Mouse (Mus musculus): ENCODE measurements at regions not wholly inside any gene's neighbourhood (a gene's known extent, or its start where the extent isn't known, plus 50 kb on each side); places are given as distances from the start of the nearest gene placed in this dataset.
A peak's percentile ranks its signal among the peaks of the same experiment; 100 is the strongest.

DNA sequence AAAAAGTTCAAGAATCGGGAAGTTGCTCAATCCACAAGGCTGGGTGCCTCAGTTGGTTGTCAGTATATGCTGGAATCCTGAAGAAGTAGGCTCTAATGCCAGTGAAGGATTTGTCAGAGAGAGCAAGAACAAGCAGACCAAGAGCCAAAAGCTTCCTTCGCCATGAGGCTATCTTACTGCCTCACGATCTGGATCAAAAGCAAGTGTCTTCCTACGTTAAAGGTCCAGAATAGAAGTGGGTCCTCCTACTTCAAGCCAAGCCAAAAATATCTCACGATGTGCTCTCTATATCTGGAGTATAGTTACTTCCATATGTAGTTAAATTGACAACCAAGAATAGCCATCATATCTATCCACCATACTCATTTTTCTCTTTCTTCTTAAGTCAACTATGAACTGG is 102.5 kb upstream of the 4930578C19Rik start:
- DNase-seq, result no peak

DNA sequence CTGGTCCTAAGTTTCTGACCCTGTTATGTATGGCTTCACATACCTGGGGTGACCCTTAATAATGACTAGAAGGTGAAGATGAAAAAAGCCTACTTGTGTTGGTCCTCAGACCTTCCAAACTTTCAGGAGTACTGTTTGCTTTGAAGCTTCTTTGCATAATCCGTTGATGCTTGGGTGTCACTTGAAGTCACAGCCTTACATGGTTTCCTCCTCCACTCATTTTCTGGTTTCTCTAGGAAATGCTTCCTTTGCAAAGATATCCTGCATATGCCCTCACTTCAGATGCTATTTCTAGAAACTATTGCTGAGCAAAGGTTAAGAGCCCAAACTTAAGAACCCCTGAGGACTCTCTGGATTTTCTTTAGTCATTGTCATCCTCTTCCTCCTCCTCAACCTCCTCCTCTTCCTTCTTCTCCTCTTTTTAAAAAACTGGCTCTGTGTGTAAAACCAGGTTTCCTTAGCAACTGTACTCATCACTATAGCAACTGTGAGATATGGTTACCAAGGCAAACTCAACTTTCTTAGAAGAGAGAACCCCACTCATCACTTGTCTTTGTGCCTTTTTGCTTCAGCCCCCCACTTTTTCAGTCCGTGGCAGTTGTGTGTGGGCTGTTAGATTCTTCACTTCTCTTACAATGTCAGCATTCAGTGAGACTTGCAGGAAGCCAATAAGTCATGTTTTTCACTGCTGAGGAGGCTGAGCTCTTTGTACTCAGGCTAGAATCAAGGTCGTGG is 59.2 kb upstream of the 4930578C19Rik start:
- DNase-seq, result peak; percentile 27
